Mouse (Mus musculus): ENCODE data around the gene Cnpy4. TPM values are rescaled to one million over a fixed set of nuclear protein-coding genes. Genes with fewer than 3 reads are reported as not detected.

Cnpy4 gene
- total and polyA plus RNA-seq, 2 experiments from 2014 or later = 11.0 to 23.4 TPM

DNA sequence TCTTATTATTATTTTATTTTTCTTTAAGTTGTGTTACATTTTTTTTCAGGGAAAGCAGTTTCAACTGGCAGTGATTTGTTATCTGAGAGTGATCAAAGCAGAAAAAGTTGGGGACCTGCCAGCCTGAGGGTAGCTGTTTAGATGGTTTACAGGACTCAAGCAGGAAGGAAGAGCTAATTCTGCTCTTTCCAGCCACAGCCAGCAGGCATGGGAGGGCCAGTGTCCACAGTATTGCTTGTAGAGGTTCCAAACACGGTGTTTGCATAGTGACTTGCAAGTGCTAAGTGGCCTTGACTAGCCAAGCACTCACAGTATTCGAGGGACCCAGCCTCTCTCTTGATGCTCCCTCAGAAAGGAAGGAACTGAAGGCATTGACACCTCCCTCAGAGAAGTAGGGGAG lies 54.2 kb downstream of the Cnpy4 start:
- no peak overlapping the region for H3K27ac ChIP-seq
- no peak for ATAC-seq
- 43% methylated on average over 2 of the region's 2 CpGs for WGBS

More for the DNA sequence above, 54.2 kb downstream of the Cnpy4 start:
- H3K4me1 ChIP-seq (ENCODE audit: insufficient read depth, low read length) = no peaks in the 10 kb centered on the region
- no peaks in the 10 kb centered on the region for H3K9me3 ChIP-seq (ENCODE audit: low read length)
- TF ChIP-seq CTCF (IDR thresholded peaks at IDR 0.05; ENCODE audit: low read depth) = no peak
- H3K4me2 ChIP-seq (ENCODE audit: low read depth, low read length) = no peak overlapping the region
- H3K4me3 ChIP-seq (ENCODE audit: low read length) = no peak overlapping the region
- H3K27me3 ChIP-seq (ENCODE audit: insufficient read depth, low read length) = no peaks in the 10 kb centered on the region
- DNase-seq (ENCODE audit: low spot score) = no peak
- no peaks in the 10 kb centered on the region for H3K36me3 ChIP-seq (ENCODE audit: insufficient read depth, low read length)
- H3K9ac ChIP-seq (replicated peaks; ENCODE audit: low read length) = no peak overlapping the region

MicroRNA genes within 50 kb of the gene (microRNA counts, 519-probe panel; counts per million panel counts)
- microRNA mmu-miR-106b = 4,311 counts per million, percentile 76 among the panel's probes with 10 or more counts
- microRNA mmu-miR-25 = 5,686 counts per million, percentile 93 among the panel's probes with 10 or more counts
- 4,242 counts per million, percentile 74 among the panel's probes with 10 or more counts for microRNA mmu-miR-93

Small RNAs within 50 kb of the gene (microRNA-seq; reads per million reads assigned to microRNA genes)
- gene Mir106b (5,721 to 7,277 reads per million in 2 experiments), gene Mir25 (496 to 517 reads per million in 2 experiments), gene Mir93 (5,007 to 5,491 reads per million in 2 experiments)

Other genes starting within 250 kb of the Cnpy4 start
- 6.0 and 8.4 TPM in 2 replicates for gene Gjc3, start 224.4 kb upstream of the Cnpy4 start, total RNA-seq (2014; rRNA removed)
- gene Gjc3, start 224.4 kb upstream of the Cnpy4 start, polyA plus RNA-seq (2015; fragmentation: Nextera tagmentation; extraction: Ambion mirVana) = 5.8 and 6.6 TPM in 2 replicates
- not detected in 2 replicates for gene Azgp1, start 206.0 kb upstream of the Cnpy4 start, total RNA-seq (2014; rRNA removed)
- gene Azgp1, start 206.0 kb upstream of the Cnpy4 start, polyA plus RNA-seq (2015; fragmentation: Nextera tagmentation; extraction: Ambion mirVana) = not detected in 2 replicates
- gene Smok3a, start 166.2 kb upstream of the Cnpy4 start, total RNA-seq (2014; rRNA removed) = not detected in 2 replicates
- not detected in 2 replicates for gene Smok3a, start 166.2 kb upstream of the Cnpy4 start, polyA plus RNA-seq (2015; fragmentation: Nextera tagmentation; extraction: Ambion mirVana)
- gene Smok3b, start 166.1 kb upstream of the Cnpy4 start, total RNA-seq (2014; rRNA removed) = not detected in 2 replicates
- not detected in 2 replicates for gene Smok3b, start 166.1 kb upstream of the Cnpy4 start, polyA plus RNA-seq (2015; fragmentation: Nextera tagmentation; extraction: Ambion mirVana)
- not detected in 2 replicates for gene Smok3c, start 134.3 kb upstream of the Cnpy4 start, total RNA-seq (2014; rRNA removed)
- gene Smok3c, start 134.3 kb upstream of the Cnpy4 start, polyA plus RNA-seq (2015; fragmentation: Nextera tagmentation; extraction: Ambion mirVana) = not detected in 2 replicates
- 36.8 and 37.8 TPM in 2 replicates for gene Zkscan1, start 102.4 kb upstream of the Cnpy4 start, total RNA-seq (2014; rRNA removed)
- gene Zkscan1, start 102.4 kb upstream of the Cnpy4 start, polyA plus RNA-seq (2015; fragmentation: Nextera tagmentation; extraction: Ambion mirVana) = 11.7 and 12.0 TPM in 2 replicates
- 14.7 and 15.4 TPM in 2 replicates for gene Zscan21, start 70.6 kb upstream of the Cnpy4 start, total RNA-seq (2014; rRNA removed)
- 50.3 and 52.1 TPM in 2 replicates for gene Zscan21, start 70.6 kb upstream of the Cnpy4 start, polyA plus RNA-seq (2015; fragmentation: Nextera tagmentation; extraction: Ambion mirVana)
- 11.6 and 43.2 TPM in 2 replicates for gene Zfp113, start 31.7 kb upstream of the Cnpy4 start, total RNA-seq (2014; rRNA removed)
- gene Zfp113, start 31.7 kb upstream of the Cnpy4 start, polyA plus RNA-seq (2015; fragmentation: Nextera tagmentation; extraction: Ambion mirVana) = 7.9 and 11.3 TPM in 2 replicates
- 42.9 and 57.8 TPM in 2 replicates for gene Cops6, start 26.4 kb upstream of the Cnpy4 start, total RNA-seq (2014; rRNA removed)
- gene Cops6, start 26.4 kb upstream of the Cnpy4 start, polyA plus RNA-seq (2015; fragmentation: Nextera tagmentation; extraction: Ambion mirVana) = 294 and 302 TPM in 2 replicates
- gene Ap4m1, start 15.5 kb upstream of the Cnpy4 start, total RNA-seq (2014; rRNA removed) = 30.3 and 46.9 TPM in 2 replicates
- gene Ap4m1, start 15.5 kb upstream of the Cnpy4 start, polyA plus RNA-seq (2015; fragmentation: Nextera tagmentation; extraction: Ambion mirVana) = 14.5 and 16.5 TPM in 2 replicates
- 41.6 and 43.0 TPM in 2 replicates for gene Mcm7, start 15.1 kb upstream of the Cnpy4 start, total RNA-seq (2014; rRNA removed)
- 58.8 and 63.3 TPM in 2 replicates for gene Mcm7, start 15.1 kb upstream of the Cnpy4 start, polyA plus RNA-seq (2015; fragmentation: Nextera tagmentation; extraction: Ambion mirVana)
- gene Taf6, start within 50 bp of the Cnpy4 start, total RNA-seq (2014; rRNA removed) = 67.2 and 70.2 TPM in 2 replicates
- 48.2 and 49.9 TPM in 2 replicates for gene Taf6, start within 50 bp of the Cnpy4 start, polyA plus RNA-seq (2015; fragmentation: Nextera tagmentation; extraction: Ambion mirVana)
- gene Mblac1, start 6.8 kb downstream of the Cnpy4 start, total RNA-seq (2014; rRNA removed) = 9.5 and 16.5 TPM in 2 replicates
- 9.3 and 10.6 TPM in 2 replicates for gene Mblac1, start 6.8 kb downstream of the Cnpy4 start, polyA plus RNA-seq (2015; fragmentation: Nextera tagmentation; extraction: Ambion mirVana)
- gene Nxpe5, start 38.4 kb downstream of the Cnpy4 start, total RNA-seq (2014; rRNA removed) = 0.37 TPM in 1 of 2 replicates, not detected in the other
- gene Nxpe5, start 38.4 kb downstream of the Cnpy4 start, polyA plus RNA-seq (2015; fragmentation: Nextera tagmentation; extraction: Ambion mirVana) = 0.06 TPM in 1 of 2 replicates, not detected in the other
- 65.7 and 80.3 TPM in 2 replicates for gene Lamtor4, start 68.0 kb downstream of the Cnpy4 start, total RNA-seq (2014; rRNA removed)
- gene Lamtor4, start 68.0 kb downstream of the Cnpy4 start, polyA plus RNA-seq (2015; fragmentation: Nextera tagmentation; extraction: Ambion mirVana) = 107 and 110 TPM in 2 replicates
- gene BC037034, start 76.5 kb downstream of the Cnpy4 start, total RNA-seq (2014; rRNA removed) = 63.1 and 89.3 TPM in 2 replicates
- gene BC037034, start 76.5 kb downstream of the Cnpy4 start, polyA plus RNA-seq (2015; fragmentation: Nextera tagmentation; extraction: Ambion mirVana) = 13.2 and 13.5 TPM in 2 replicates
- gene Gal3st4, start 85.4 kb downstream of the Cnpy4 start, total RNA-seq (2014; rRNA removed) = 0.97 and 1.5 TPM in 2 replicates
- 2.1 and 2.5 TPM in 2 replicates for gene Gal3st4, start 85.4 kb downstream of the Cnpy4 start, polyA plus RNA-seq (2015; fragmentation: Nextera tagmentation; extraction: Ambion mirVana)
- gene Gm43720, start 92.5 kb downstream of the Cnpy4 start, total RNA-seq (2014; rRNA removed) = not detected in 2 replicates
- gene Gm43720, start 92.5 kb downstream of the Cnpy4 start, polyA plus RNA-seq (2015; fragmentation: Nextera tagmentation; extraction: Ambion mirVana) = 0.08 and 0.13 TPM in 2 replicates
- gene Gpc2, start 92.5 kb downstream of the Cnpy4 start, total RNA-seq (2014; rRNA removed) = 102 and 104 TPM in 2 replicates
- gene Gpc2, start 92.5 kb downstream of the Cnpy4 start, polyA plus RNA-seq (2015; fragmentation: Nextera tagmentation; extraction: Ambion mirVana) = 35.0 and 35.9 TPM in 2 replicates
- gene Stag3, start 92.8 kb downstream of the Cnpy4 start, total RNA-seq (2014; rRNA removed) = 8.7 and 9.8 TPM in 2 replicates
- 7.3 and 7.8 TPM in 2 replicates for gene Stag3, start 92.8 kb downstream of the Cnpy4 start, polyA plus RNA-seq (2015; fragmentation: Nextera tagmentation; extraction: Ambion mirVana)
- not detected in 2 replicates for gene Pvrig, start 154.5 kb downstream of the Cnpy4 start, total RNA-seq (2014; rRNA removed)
- not detected in 2 replicates for gene Pvrig, start 154.5 kb downstream of the Cnpy4 start, polyA plus RNA-seq (2015; fragmentation: Nextera tagmentation; extraction: Ambion mirVana)

Data from hindbrain, postnatal 0 days (tissue).